Mouse (Mus musculus): ENCODE results near the gene Tigar. TPM values are rescaled to one million over a fixed set of nuclear protein-coding genes. Genes with fewer than 3 reads are reported as not detected.

Tigar gene
- polyA plus RNA-seq, 1 experiment: 1.7 TPM

- no peak overlapping the region for H3K27ac ChIP-seq (ENCODE audit: insufficient read depth, low read length)
- 78% methylated on average over 4 of the region's 4 CpGs for WGBS
- no peaks in the 10 kb centered on the region for H3K4me1 ChIP-seq (ENCODE audit: control insufficient read depth, insufficient read depth, insufficient read length)
- DNase-seq (ENCODE audit: low read depth in 1 of 2, low spot score in 2 of 2): no peak
- no peaks in the 10 kb centered on the region for H3K27me3 ChIP-seq (ENCODE audit: control insufficient read depth, insufficient read depth, low read length)
- no peaks in the 10 kb centered on the region for H3K36me3 ChIP-seq (ENCODE audit: control insufficient read depth, insufficient read depth, low read length)
- no peak for TF ChIP-seq POLR2A (IDR thresholded peaks at IDR 0.05; ENCODE audit: low read depth, low read length)
- no peak for TF ChIP-seq CTCF (IDR thresholded peaks at IDR 0.05; ENCODE audit: extremely low read depth, insufficient read depth, insufficient read length, insufficient replicate concordance)
- no peak overlapping the region for H3K4me3 ChIP-seq (ENCODE audit: extremely low read depth, insufficient read depth, insufficient read length)
Measured at GRCm38 (mm10) chr6:127059975-127060374, 49.4 kb downstream of the Tigar start.

- TF ChIP-seq POLR2A (IDR thresholded peaks at IDR 0.05; ENCODE audit: low read depth, low read length): no peak
- no peak for TF ChIP-seq CTCF (IDR thresholded peaks at IDR 0.05; ENCODE audit: extremely low read depth, insufficient read depth, insufficient read length, insufficient replicate concordance)
- Histone ChIP-seq H3K27ac (ENCODE audit: insufficient read depth, low read length) (no peak overlapping the region), H3K4me3 (ENCODE audit: extremely low read depth, insufficient read depth, insufficient read length) (no peak overlapping the region), H3K27me3 (ENCODE audit: control insufficient read depth, insufficient read depth, low read length) (no peaks in the 10 kb centered on the region), H3K36me3 (ENCODE audit: control insufficient read depth, insufficient read depth, low read length) (no peaks in the 10 kb centered on the region), H3K4me1 (ENCODE audit: control insufficient read depth, insufficient read depth, insufficient read length) (no peaks in the 10 kb centered on the region)
- DNase-seq (ENCODE audit: low read depth in 1 of 2, low spot score in 2 of 2): no peak
- 85% methylated on average over 12 of the region's 12 CpGs for WGBS
Measured at GRCm38 (mm10) chr6:127056990-127057588, 52.3 kb downstream of the Tigar start.

DNA sequence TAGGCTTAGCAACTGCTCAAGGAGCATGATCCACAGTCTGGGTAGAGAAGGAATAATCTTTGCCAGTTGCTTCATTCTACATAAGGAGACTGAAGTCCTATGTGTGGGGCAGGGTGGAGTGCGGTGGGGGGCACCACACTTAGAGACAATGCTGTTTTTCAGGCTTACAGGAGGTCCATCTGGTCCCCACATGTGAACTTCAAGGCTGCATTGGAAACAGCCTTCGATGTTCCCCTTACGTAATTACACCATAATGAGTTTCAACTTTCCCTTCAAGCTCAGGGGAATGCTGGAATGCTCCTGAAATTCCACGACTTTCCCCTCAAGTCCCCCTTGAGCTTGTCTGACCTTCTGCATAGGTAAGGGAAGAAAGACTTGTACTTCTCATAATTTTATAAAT is 58.5 kb downstream of the Tigar start:
- H3K36me3 ChIP-seq (ENCODE audit: control insufficient read depth, insufficient read depth, low read length): no peaks in the 10 kb centered on the region
- no peaks in the 10 kb centered on the region for H3K4me1 ChIP-seq (ENCODE audit: control insufficient read depth, insufficient read depth, insufficient read length)
- H3K27ac ChIP-seq (ENCODE audit: insufficient read depth, low read length): no peak overlapping the region
- H3K27me3 ChIP-seq (ENCODE audit: control insufficient read depth, insufficient read depth, low read length): no peaks in the 10 kb centered on the region
- 79% methylated on average over 4 of the region's 4 CpGs for WGBS
- H3K4me3 ChIP-seq (ENCODE audit: extremely low read depth, insufficient read depth, insufficient read length): no peak overlapping the region
- no peak for DNase-seq (ENCODE audit: low read depth in 1 of 2, low spot score in 2 of 2)
- TF ChIP-seq POLR2A (IDR thresholded peaks at IDR 0.05; ENCODE audit: low read depth, low read length) (no peak), CTCF (IDR thresholded peaks at IDR 0.05; ENCODE audit: extremely low read depth, insufficient read depth, insufficient read length, insufficient replicate concordance) (no peak)

DNA sequence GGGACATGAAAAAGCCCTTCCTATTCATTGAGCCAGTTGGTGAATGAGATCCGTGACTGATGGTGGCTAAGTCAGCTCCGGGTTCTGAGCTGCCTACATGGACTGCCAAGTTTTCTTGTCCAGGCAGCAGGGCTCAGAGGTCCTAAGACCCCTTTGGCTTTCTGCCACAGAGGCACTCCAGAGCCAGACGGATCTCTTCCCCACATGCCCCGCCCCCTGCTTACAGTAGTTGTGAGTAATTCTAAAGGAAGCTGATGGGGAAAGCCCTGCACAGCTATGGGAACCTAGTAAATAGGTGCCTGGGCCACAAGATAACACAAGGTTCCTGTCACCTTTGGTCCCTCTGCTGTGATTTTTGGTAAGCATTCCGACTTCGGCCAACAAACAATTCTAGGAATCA is 64.4 kb downstream of the Tigar start:
- no peak overlapping the region for H3K4me3 ChIP-seq (ENCODE audit: extremely low read depth, insufficient read depth, insufficient read length)
- no peak for DNase-seq (ENCODE audit: low read depth in 1 of 2, low spot score in 2 of 2)
- no peaks in the 10 kb centered on the region for H3K36me3 ChIP-seq (ENCODE audit: control insufficient read depth, insufficient read depth, low read length)
- no peaks in the 10 kb centered on the region for H3K27me3 ChIP-seq (ENCODE audit: control insufficient read depth, insufficient read depth, low read length)
- no peak overlapping the region for H3K27ac ChIP-seq (ENCODE audit: insufficient read depth, low read length)
- H3K4me1 ChIP-seq (ENCODE audit: control insufficient read depth, insufficient read depth, insufficient read length): no peaks in the 10 kb centered on the region
- 35% methylated on average over 6 of the region's 6 CpGs for WGBS
- TF ChIP-seq CTCF (IDR thresholded peaks at IDR 0.05; ENCODE audit: extremely low read depth, insufficient read depth, insufficient read length, insufficient replicate concordance): no peak

Other genes with a start within 250 kb of the Tigar start
- 0.20 and 0.25 TPM in 2 replicates for gene Dyrk4, start 187.7 kb downstream of the Tigar start, polyA plus RNA-seq (2012; rRNA removed)
- gene Rad51ap1, start 170.0 kb downstream of the Tigar start, polyA plus RNA-seq (2012; rRNA removed): 3.2 and 4.1 TPM in 2 replicates
- 3.0 and 4.4 TPM in 2 replicates for gene D6Wsu163e, start 169.6 kb downstream of the Tigar start, polyA plus RNA-seq (2012; rRNA removed)
- not detected in 2 replicates for gene Fgf6, start 94.0 kb downstream of the Tigar start, polyA plus RNA-seq (2012; rRNA removed)
- not detected in 2 replicates for gene Fgf23, start 36.7 kb downstream of the Tigar start, polyA plus RNA-seq (2012; rRNA removed)
- gene Ccnd2, start 42.6 kb upstream of the Tigar start, polyA plus RNA-seq (2012; rRNA removed): 47.7 and 55.7 TPM in 2 replicates

Data from spleen, adult 2 months (tissue).